Mouse (Mus musculus): ENCODE measurements at regions not wholly inside any gene's neighbourhood (a gene's known extent, or its start where the extent isn't known, plus 50 kb on each side); places are given as distances from the start of the nearest gene placed in this dataset.

DNA sequence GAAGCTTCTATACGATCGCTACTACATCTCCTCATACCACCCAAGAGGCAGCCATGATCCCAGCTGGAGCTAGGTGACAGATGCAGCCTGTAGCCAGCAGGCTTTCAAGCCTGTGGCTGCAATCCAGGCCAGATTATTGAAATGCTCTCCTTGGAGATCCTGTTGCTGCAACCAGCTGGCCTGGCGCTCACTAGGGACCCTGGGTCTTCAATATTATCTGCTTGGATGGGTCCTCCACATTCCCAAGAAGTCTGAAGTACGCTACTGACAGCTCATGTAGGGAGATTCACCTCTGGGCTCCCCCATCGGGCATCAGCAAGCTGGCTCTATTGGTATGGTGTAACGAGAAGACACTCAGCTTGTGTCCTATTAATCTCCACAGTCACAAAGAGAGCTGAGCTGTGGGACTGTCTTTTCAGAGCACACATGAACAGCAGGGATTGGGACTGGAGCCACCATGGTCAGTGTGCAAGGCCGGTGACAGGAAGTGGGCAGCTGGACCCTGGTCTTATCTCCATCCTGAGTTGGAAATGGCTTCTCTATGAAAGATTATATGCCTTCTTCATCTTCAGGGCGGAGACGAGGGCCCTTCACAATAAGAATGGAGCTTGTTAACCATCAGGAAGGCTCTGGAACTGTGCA, 93.6 kb upstream of the Neo1 start:
- no peaks in the 10 kb centered on the region for H3K4me1 ChIP-seq (ENCODE audit: control insufficient read depth, insufficient read depth, insufficient read length, low read length)
- 92% methylated on average over 9 of the region's 9 CpGs for WGBS

DNA sequence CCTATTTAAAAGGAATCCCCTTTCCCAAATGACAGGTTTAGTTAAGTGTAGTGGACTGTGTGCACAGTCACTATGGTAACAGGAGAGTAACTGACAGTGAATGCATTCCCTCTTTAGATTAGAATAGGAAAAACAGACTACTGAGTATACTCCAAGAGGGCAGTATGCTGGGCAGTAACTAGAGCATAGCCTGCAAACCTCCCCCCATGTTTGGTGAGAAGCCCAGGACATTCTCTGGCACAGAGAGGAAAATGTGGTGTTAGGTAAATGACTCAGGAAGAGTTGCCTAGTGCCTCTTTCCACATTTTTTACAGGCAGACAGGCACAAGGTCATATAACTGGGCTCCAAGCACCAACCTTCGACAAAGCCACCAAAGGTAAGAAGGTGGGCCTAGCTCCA, 93.0 kb upstream of the Neo1 start:
- Histone ChIP-seq H3K27me3 (ENCODE audit: control insufficient read depth, insufficient read depth, low read length) (no peaks in the 10 kb centered on the region), H3K27ac (ENCODE audit: insufficient read depth, low read depth, low read length) (no peak overlapping the region), H3K36me3 (ENCODE audit: control insufficient read depth, insufficient read depth, low read length) (no peaks in the 10 kb centered on the region), H3K4me1 (ENCODE audit: control insufficient read depth, insufficient read depth, insufficient read length, low read length) (no peaks in the 10 kb centered on the region), H3K4me3 (ENCODE audit: low read depth, low read length) (no peak overlapping the region)
- 96% methylated on average over 1 of the region's 1 CpGs for WGBS
- TF ChIP-seq CTCF (IDR thresholded peaks at IDR 0.05; ENCODE audit: extremely low read depth, insufficient read length, insufficient replicate concordance, low read depth, low read length) (no peak), POLR2A (IDR thresholded peaks at IDR 0.05; ENCODE audit: low read depth, low read length) (no peak)

More for the DNA sequence above, 93.6 kb upstream of the Neo1 start:
- H3K36me3 ChIP-seq (ENCODE audit: control insufficient read depth, insufficient read depth, low read length) = no peaks in the 10 kb centered on the region
- H3K27ac ChIP-seq (ENCODE audit: insufficient read depth, low read depth, low read length) = no peak overlapping the region
- no peak overlapping the region for H3K4me3 ChIP-seq (ENCODE audit: low read depth, low read length)
- H3K27me3 ChIP-seq (ENCODE audit: control insufficient read depth, insufficient read depth, low read length) = no peaks in the 10 kb centered on the region
- TF ChIP-seq POLR2A (IDR thresholded peaks at IDR 0.05; ENCODE audit: low read depth, low read length) = no peak
- TF ChIP-seq CTCF (IDR thresholded peaks at IDR 0.05; ENCODE audit: extremely low read depth, insufficient read length, insufficient replicate concordance, low read depth, low read length) = no peak

GRCm38 (mm10) chr9:59128023-59128422, 91.8 kb upstream of the Neo1 start:
- Histone ChIP-seq H3K4me3 (ENCODE audit: low read depth, low read length) (no peak overlapping the region), H3K27ac (ENCODE audit: insufficient read depth, low read depth, low read length) (no peak overlapping the region), H3K27me3 (ENCODE audit: control insufficient read depth, insufficient read depth, low read length) (no peaks in the 10 kb centered on the region), H3K4me1 (ENCODE audit: control insufficient read depth, insufficient read depth, insufficient read length, low read length) (no peaks in the 10 kb centered on the region), H3K36me3 (ENCODE audit: control insufficient read depth, insufficient read depth, low read length) (no peaks in the 10 kb centered on the region)
- WGBS = 55% methylated on average over 2 of the region's 2 CpGs
- TF ChIP-seq CTCF (IDR thresholded peaks at IDR 0.05; ENCODE audit: extremely low read depth, insufficient read length, insufficient replicate concordance, low read depth, low read length) (no peak), POLR2A (IDR thresholded peaks at IDR 0.05; ENCODE audit: low read depth, low read length) (no peak)

DNA sequence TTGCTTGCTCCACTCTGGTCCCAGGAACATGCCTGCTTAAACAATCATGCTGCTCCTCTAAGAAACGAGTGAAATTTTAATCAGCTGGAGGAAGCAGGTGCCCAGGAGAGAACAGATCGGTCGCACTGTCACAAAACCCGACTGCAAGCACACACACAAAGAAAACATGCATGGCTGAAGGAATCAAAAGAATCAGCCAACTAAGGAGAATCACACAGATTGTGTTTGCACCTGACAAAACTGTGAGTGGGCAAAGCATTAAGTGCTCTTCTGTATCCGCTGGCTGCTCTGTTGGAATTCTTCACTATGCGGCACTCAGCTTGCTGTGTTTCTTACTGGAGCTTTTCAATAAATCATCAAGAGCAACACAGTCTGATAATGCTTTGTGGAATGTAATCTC, 89.6 kb upstream of the Neo1 start:
- Histone ChIP-seq H3K27ac (ENCODE audit: insufficient read depth, low read depth, low read length) (no peak overlapping the region), H3K4me1 (ENCODE audit: control insufficient read depth, insufficient read depth, insufficient read length, low read length) (no peaks in the 10 kb centered on the region), H3K4me3 (ENCODE audit: low read depth, low read length) (no peak overlapping the region), H3K27me3 (ENCODE audit: control insufficient read depth, insufficient read depth, low read length) (no peaks in the 10 kb centered on the region), H3K36me3 (ENCODE audit: control insufficient read depth, insufficient read depth, low read length) (no peaks in the 10 kb centered on the region)
- 84% methylated on average over 6 of the region's 6 CpGs for WGBS
- TF ChIP-seq POLR2A (IDR thresholded peaks at IDR 0.05; ENCODE audit: low read depth, low read length) = no peak
- TF ChIP-seq CTCF (IDR thresholded peaks at IDR 0.05; ENCODE audit: extremely low read depth, insufficient read length, insufficient replicate concordance, low read depth, low read length) = no peak

GRCm38 (mm10) chr9:59116561-59116960, 80.3 kb upstream of the Neo1 start:
- WGBS = 18% methylated on average over 2 of the region's 2 CpGs
- no peak for TF ChIP-seq CTCF (IDR thresholded peaks at IDR 0.05; ENCODE audit: extremely low read depth, insufficient read length, insufficient replicate concordance, low read depth, low read length)
- no peak for TF ChIP-seq POLR2A (IDR thresholded peaks at IDR 0.05; ENCODE audit: low read depth, low read length)
- H3K27me3 ChIP-seq (ENCODE audit: control insufficient read depth, insufficient read depth, low read length) = no peaks in the 10 kb centered on the region
- no peak overlapping the region for H3K4me3 ChIP-seq (ENCODE audit: low read depth, low read length)
- no peak overlapping the region for H3K27ac ChIP-seq (ENCODE audit: insufficient read depth, low read depth, low read length)
- no peaks in the 10 kb centered on the region for H3K36me3 ChIP-seq (ENCODE audit: control insufficient read depth, insufficient read depth, low read length)
- no peaks in the 10 kb centered on the region; the same call in 1 of the 2 replicates for H3K4me1 ChIP-seq (ENCODE audit: control insufficient read depth, insufficient read depth, insufficient read length, low read length)

- no peaks in the 10 kb centered on the region for H3K36me3 ChIP-seq (ENCODE audit: control insufficient read depth, insufficient read depth, low read length)
- 69% methylated on average over 4 of the region's 4 CpGs for WGBS
- no peak overlapping the region for H3K4me3 ChIP-seq (ENCODE audit: low read depth, low read length)
- no peaks in the 10 kb centered on the region; the same call in 1 of the 2 replicates for H3K4me1 ChIP-seq (ENCODE audit: control insufficient read depth, insufficient read depth, insufficient read length, low read length)
- TF ChIP-seq CTCF (IDR thresholded peaks at IDR 0.05; ENCODE audit: extremely low read depth, insufficient read length, insufficient replicate concordance, low read depth, low read length) (no peak), POLR2A (IDR thresholded peaks at IDR 0.05; ENCODE audit: low read depth, low read length) (no peak)
- no peaks in the 10 kb centered on the region for H3K27me3 ChIP-seq (ENCODE audit: control insufficient read depth, insufficient read depth, low read length)
- no peak overlapping the region for H3K27ac ChIP-seq (ENCODE audit: insufficient read depth, low read depth, low read length)
These were observed 77.6 kb upstream of the Neo1 start for GRCm38 (mm10) chr9:59113859-59114258.

DNA sequence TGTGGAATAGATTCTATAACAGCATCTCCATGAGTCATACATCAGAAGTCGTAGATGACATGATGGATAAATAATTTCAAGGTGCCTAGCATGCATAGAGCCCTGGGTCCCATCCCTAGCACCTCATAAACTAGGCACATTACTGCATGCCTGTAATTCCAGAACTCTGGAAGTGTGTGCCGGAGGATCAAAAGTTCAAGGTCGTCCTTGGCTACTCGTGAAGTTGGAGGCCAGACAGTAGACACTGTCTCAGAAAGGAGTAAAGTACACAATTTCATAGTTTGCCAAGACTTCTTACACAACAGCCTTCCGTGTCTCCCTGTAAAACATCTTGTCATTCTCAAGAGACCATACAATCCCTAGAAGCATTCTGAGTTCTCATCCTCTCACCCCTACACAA, 63.5 kb upstream of the Neo1 start:
- H3K4me1 ChIP-seq (ENCODE audit: control insufficient read depth, insufficient read depth, insufficient read length, low read length) = peaks cover 2% of the 10 kb centered on the region; the same call in 1 of the 2 replicates
- H3K27ac ChIP-seq (ENCODE audit: insufficient read depth, low read depth, low read length) = no peak overlapping the region
- WGBS = 73% methylated on average over 5 of the region's 5 CpGs
- no peaks in the 10 kb centered on the region for H3K27me3 ChIP-seq (ENCODE audit: control insufficient read depth, insufficient read depth, low read length)
- H3K36me3 ChIP-seq (ENCODE audit: control insufficient read depth, insufficient read depth, low read length) = no peaks in the 10 kb centered on the region
- TF ChIP-seq CTCF (IDR thresholded peaks at IDR 0.05; ENCODE audit: extremely low read depth, insufficient read length, insufficient replicate concordance, low read depth, low read length) = no peak
- TF ChIP-seq POLR2A (IDR thresholded peaks at IDR 0.05; ENCODE audit: low read depth, low read length) = no peak
- H3K4me3 ChIP-seq (ENCODE audit: low read depth, low read length) = no peak overlapping the region

Data from small intestine, adult 2 months (tissue).